Mouse (Mus musculus) embryonic fibroblast, embryonic 13.5 days (primary cell): ENCODE data around the gene Syt2. TPM values are rescaled to one million over a fixed set of nuclear protein-coding genes. Genes with fewer than 3 reads are reported as not detected.

ENCODE experiments used
- H3K27ac ChIP-seq: 2 replicates; pipeline ENCODE4 v1.5.1; 2012; ENCODE audit warnings: low read length, control low read depth, inconsistent platforms; ENCODE audit not compliant: insufficient read depth
- H3K4me1 ChIP-seq: 2 replicates; pipeline ENCODE4 v1.6.1; 2011; ENCODE audit warnings: low read length; ENCODE audit not compliant: control insufficient read depth, insufficient read depth
- H3K4me3 ChIP-seq: 2 replicates; pipeline ENCODE4 v1.5.1; 2011; ENCODE audit warnings: mild to moderate bottlenecking, control low read depth, low read length; ENCODE audit not compliant: insufficient read depth
- CTCF ChIP-seq: IDR thresholded peaks from 2 replicates; pipeline ENCODE4 v1.5.1; 2011; ENCODE audit warnings: mild to moderate bottlenecking, control low read depth, low read length, moderate library complexity, borderline replicate concordance; ENCODE audit not compliant: insufficient read depth
- POLR2A ChIP-seq: IDR thresholded peaks from 2 replicates; pipeline ENCODE4 v1.6.1; 2011; ENCODE audit warnings: low read depth, mild to moderate bottlenecking, control low read depth, low read length, moderate library complexity
- polyA plus RNA-seq: library from polyadenylated mRNA; stranded (reverse); fragments of >200 nt; gene quantifications from 2 replicates; pipeline ENCODE4 v1.2.4, GENCODE M21; 2011; ENCODE audit warnings: low read depth; ENCODE audit not compliant: missing spikeins, insufficient read length

Gene Syt2
- polyA plus RNA-seq, 1 experiment: not detected

DNA sequence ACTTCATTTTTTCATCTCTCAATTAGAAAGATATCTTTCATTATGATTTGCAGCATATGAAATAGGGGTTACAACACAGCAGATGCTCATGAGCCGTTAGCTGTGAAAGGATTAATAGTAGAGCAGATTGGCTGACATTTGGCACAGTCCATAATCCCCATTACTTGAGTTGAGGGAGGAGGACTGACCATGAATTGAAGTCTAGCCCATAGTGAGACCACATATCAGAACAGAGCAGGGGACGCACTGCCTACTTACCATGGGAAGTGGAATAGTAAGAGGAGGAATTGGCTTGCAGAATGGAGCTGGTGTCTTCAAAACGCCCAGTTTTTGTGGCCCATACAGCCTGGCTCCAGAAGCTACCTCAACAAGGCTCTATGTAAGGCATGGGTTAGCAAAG lies 150.1 kb downstream of the Syt2 start:
- TF ChIP-seq POLR2A: no peak
- no peak for TF ChIP-seq CTCF
- H3K27ac ChIP-seq: no peak overlapping the region
- H3K4me3 ChIP-seq: no peak overlapping the region
- H3K4me1 ChIP-seq: no peaks in the 10 kb centered on the region; the same call in none of the 2 replicates

GRCm38 (mm10) chr1:134801758-134802157 lies 155.3 kb downstream of the Syt2 start:
- Histone ChIP-seq H3K27ac (peak overlapping the region; percentile 79; the same call in 1 of the 2 replicates), H3K4me1 (peaks cover 11% of the 10 kb centered on the region), H3K4me3 (peak overlapping the region; percentile 13)
- TF ChIP-seq CTCF (no peak), POLR2A (no peak)

DNA sequence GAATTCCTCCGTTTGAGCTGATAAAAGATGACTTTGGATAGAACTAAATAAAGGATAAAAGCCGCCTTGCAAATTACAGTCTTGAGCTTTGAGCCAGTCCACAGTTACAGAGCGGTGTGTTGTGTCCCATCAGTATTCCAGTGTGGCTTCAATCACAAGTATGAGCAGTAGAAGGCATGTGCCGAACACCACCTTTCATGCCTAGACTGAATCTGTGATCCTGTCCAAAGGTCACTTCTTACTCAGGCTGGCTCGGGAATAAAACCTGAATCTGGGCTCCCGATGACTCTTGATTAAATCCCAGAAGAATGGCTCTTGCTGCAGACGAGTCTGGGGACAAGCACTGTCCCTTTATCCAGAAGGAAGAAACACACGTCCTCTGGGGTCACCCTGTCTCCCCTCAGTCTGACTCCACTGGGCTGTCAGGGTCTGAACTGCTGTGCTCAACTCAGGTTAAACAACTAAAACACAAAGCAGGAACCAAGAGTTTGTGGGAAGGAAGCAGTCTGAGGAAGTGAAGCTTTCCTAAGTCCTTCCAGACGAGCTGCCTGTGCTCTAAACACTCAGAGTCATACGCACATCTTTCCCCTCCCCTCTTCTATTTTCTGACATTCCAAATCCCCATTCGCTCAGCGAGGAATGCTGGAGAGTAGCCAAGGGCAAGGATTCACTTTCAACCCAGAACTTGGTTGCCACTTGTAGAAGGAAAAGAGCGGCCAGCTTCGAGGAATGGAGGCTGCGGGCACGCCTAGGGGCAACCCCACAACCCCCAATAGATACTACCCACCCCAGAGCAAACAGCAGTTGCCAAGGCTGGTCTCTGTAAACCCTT lies 157.0 kb downstream of the Syt2 start:
- peaks cover 13% of the 10 kb centered on the region for H3K4me1 ChIP-seq
- H3K4me3 ChIP-seq: peak overlapping the region; percentile 21
- TF ChIP-seq POLR2A: peak; percentile 80
- no peak for TF ChIP-seq CTCF
- peak overlapping the region; percentile 87 for H3K27ac ChIP-seq

DNA sequence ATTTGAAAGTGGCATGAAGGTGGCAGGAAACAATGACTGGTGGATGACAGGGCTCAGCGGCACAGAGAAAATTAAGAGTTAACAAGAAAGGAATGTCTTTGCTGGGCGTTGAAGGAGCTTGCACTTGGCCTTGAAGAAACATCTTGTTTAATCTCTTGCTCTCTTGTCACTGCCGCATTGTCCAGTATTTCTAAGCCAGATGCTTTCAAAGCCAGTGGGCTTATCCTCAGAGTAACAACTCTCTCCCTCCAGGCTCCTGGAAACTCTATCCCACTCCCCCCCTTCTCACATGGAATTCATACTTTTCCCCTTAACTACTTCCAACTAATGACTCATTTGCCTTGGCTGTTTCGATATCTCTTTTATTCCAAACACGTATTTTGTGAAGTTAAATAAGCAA lies 157.9 kb downstream of the Syt2 start:
- TF ChIP-seq POLR2A (no peak), CTCF (no peak)
- Histone ChIP-seq H3K4me1 (peaks cover 13% of the 10 kb centered on the region), H3K27ac (peak overlapping the region; percentile 87), H3K4me3 (no peak overlapping the region)

GRCm38 (mm10) chr1:134805471-134805870 lies 159.0 kb downstream of the Syt2 start:
- H3K4me1 ChIP-seq: peaks cover 13% of the 10 kb centered on the region
- H3K4me3 ChIP-seq: no peak overlapping the region
- H3K27ac ChIP-seq: no peak overlapping the region
- TF ChIP-seq POLR2A (no peak), CTCF (no peak)

Other genes with a start within 250 kb of the Syt2 start
- 135 and 158 TPM in 2 replicates for gene Cyb5r1, start 241.1 kb upstream of the Syt2 start, polyA plus RNA-seq
- 87.5 and 99.8 TPM in 2 replicates for gene Adipor1, start 231.3 kb upstream of the Syt2 start, polyA plus RNA-seq
- 14.0 and 16.4 TPM in 2 replicates for gene Klhl12, start 191.1 kb upstream of the Syt2 start, polyA plus RNA-seq
- gene Rabif, start 152.0 kb upstream of the Syt2 start, polyA plus RNA-seq: 21.5 and 22.7 TPM in 2 replicates
- not detected in 2 replicates for gene Mgat4e, start 97.0 kb upstream of the Syt2 start, polyA plus RNA-seq
- gene Kdm5b, start 86.5 kb upstream of the Syt2 start, polyA plus RNA-seq: 69.1 and 71.7 TPM in 2 replicates